Mouse (Mus musculus) urinary bladder, postnatal 4 days (tissue): ENCODE measurements around the gene Shank2.

Experiments used
- DNase-seq, 2 experiments: peaks; one replicate each; pipeline ENCODE4 v3.0.0; 2021 to 2022; ENCODE audit warnings: low spot score in 2 of 2

Shank2 gene

GRCm38 (mm10) chr7:144329403-144329890 is 327.7 kb downstream of the Shank2 start:
- no peak for DNase-seq

- no peak for DNase-seq
These were observed 334.9 kb downstream of the Shank2 start for GRCm38 (mm10) chr7:144336626-144337025.

- no peak for DNase-seq
These were observed 337.0 kb downstream of the Shank2 start for GRCm38 (mm10) chr7:144338694-144339093.

- DNase-seq = no peak
These were observed 338.6 kb downstream of the Shank2 start for GRCm38 (mm10) chr7:144340376-144340775.

- DNase-seq = no peak
These were observed 364.4 kb downstream of the Shank2 start for GRCm38 (mm10) chr7:144366133-144366532.

- DNase-seq = no peak
These were observed 371.3 kb downstream of the Shank2 start for GRCm38 (mm10) chr7:144373059-144373458.

- DNase-seq = no peak
These were observed 373.8 kb downstream of the Shank2 start for GRCm38 (mm10) chr7:144375483-144375882.

- no peak for DNase-seq
These were observed 376.5 kb downstream of the Shank2 start for GRCm38 (mm10) chr7:144378254-144378653.

- DNase-seq = no peak
These were observed 377.6 kb downstream of the Shank2 start for GRCm38 (mm10) chr7:144379243-144379884.

- no peak for DNase-seq
These were observed 379.9 kb downstream of the Shank2 start for GRCm38 (mm10) chr7:144381588-144381987.

GRCm38 (mm10) chr7:144387537-144387936 is 385.8 kb downstream of the Shank2 start:
- no peak for DNase-seq

- no peak for DNase-seq
These were observed 388.0 kb downstream of the Shank2 start for GRCm38 (mm10) chr7:144389704-144390103.

- no peak for DNase-seq
These were observed 388.9 kb downstream of the Shank2 start for GRCm38 (mm10) chr7:144390676-144391075.

- no peak for DNase-seq
These were observed 390.0 kb downstream of the Shank2 start for GRCm38 (mm10) chr7:144391727-144392126.

GRCm38 (mm10) chr7:144402492-144402891 is 400.8 kb downstream of the Shank2 start:
- DNase-seq = no peak

- DNase-seq = no peak
These were observed 405.9 kb downstream of the Shank2 start for GRCm38 (mm10) chr7:144407675-144408074.

- DNase-seq = no peak
These were observed 406.8 kb downstream of the Shank2 start for GRCm38 (mm10) chr7:144408464-144409000.

- no peak for DNase-seq
These were observed 408.0 kb downstream of the Shank2 start for GRCm38 (mm10) chr7:144409682-144410081.

GRCm38 (mm10) chr7:144411967-144412906 is 410.5 kb downstream of the Shank2 start:
- DNase-seq = no peak

GRCm38 (mm10) chr7:144414632-144415031 is 412.9 kb downstream of the Shank2 start:
- no peak for DNase-seq

- no peak for DNase-seq
These were observed 414.1 kb downstream of the Shank2 start for GRCm38 (mm10) chr7:144415795-144416194.

- no peak for DNase-seq
These were observed 415.5 kb downstream of the Shank2 start for GRCm38 (mm10) chr7:144417234-144417633.
